12 mouse cellular contexts compared by ENCODE assay signal in the genomic region with DNA sequence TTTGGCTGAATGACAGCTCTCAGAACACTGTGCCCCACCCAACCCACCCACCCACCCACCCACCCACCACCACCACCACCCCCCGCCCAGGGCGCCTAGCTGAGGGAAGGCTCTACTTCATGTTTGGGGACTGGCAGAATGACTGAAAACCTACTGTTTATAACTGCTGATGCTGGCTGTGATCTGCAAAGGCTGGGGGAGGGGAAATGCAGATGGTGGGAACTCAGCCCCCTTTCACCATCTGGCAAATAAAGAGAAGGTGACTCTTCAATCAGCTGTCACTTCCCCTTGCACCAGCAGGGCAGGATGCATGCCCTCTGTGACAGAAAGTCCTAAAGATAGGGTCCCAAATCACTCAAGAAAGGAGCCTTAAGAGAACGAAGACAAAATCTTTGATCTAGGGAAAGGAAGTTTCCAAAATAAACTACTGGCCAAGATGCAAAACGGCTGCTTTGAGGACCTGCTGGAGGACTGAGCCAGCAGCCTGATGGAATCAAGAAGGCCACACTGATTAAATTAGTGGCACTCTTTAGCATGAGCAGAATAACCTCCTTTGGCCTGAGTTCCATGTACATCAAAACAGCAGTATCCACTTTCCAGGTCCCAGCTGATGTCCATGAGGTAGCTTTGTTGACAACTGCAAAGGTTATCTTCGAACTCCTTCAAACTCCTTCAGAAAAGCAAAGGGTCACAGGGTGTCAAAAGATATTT.
DNase-seq lines count a peak whose midpoint lies in the region; ATAC-seq lines count a peak whose summit lies in the region.
"Had no signal": no experiment of that assay in that cellular context is flagged by ENCODE, and none has a peak within 500 bp of the region (broad histone marks: within the 10 kb centered on the region; RNA-seq: fewer than 3 reads in every experiment).

No protein-coding gene starts in this region.

- ATAC-seq in forebrain, embryonic 14.5 days = peak; percentile 54; the same call in 1 of the 2 replicates

- H3K4me1 ChIP-seq in forebrain, embryonic 14.5 days (ENCODE audit: control insufficient read depth, insufficient read depth, low read length) = peaks cover 17% of the 10 kb centered on the region

- H3K27me3 ChIP-seq in forebrain, embryonic 14.5 days (replicated peaks; ENCODE audit: control insufficient read depth, insufficient read depth, low read length) = no peaks in the 10 kb centered on the region
- H3K27me3 ChIP-seq: embryonic facial prominence, embryonic 12.5 days had no signal

- no peak overlapping the region for H3K4me3 ChIP-seq in forebrain, embryonic 14.5 days (ENCODE audit: low read depth, low read length)
- H3K4me3 ChIP-seq: embryonic facial prominence, embryonic 12.5 days; gastrocnemius, adult 2 months had no signal

- peak; percentile 62 to 71 for DNase-seq in cerebellum, postnatal 10 days
- no peak for DNase-seq in cerebellum, adult 8-10 months
- DNase-seq in left cerebral cortex, postnatal 4 days = peak; percentile 51
- no peak for DNase-seq in left cerebral cortex, postnatal 10 days (ENCODE audit: extremely low spot score in 1 of 2, low spot score in 2 of 2)
- peak; percentile 59 for DNase-seq in forebrain, embryonic 14.5 days (ENCODE audit: low spot score)
- peak; percentile 8 for DNase-seq in lung, postnatal 36 days
- DNase-seq in urinary bladder, postnatal 36 days (ENCODE audit: low spot score in 2 of 2) = no peak
- DNase-seq in ovary, postnatal 36 days (ENCODE audit: low spot score) = no peak
- DNase-seq: gastrocnemius, adult 2 months; kidney, adult 9 months had no signal

- H3K27ac ChIP-seq in forebrain, embryonic 14.5 days (ENCODE audit: low read depth, low read length) = no peak overlapping the region
- H3K27ac ChIP-seq: embryonic facial prominence, embryonic 12.5 days; gastrocnemius, adult 2 months had no signal

- H3K9me3 ChIP-seq in forebrain, embryonic 14.5 days (replicated peaks; ENCODE audit: control insufficient read depth, low read length) = no peaks in the 10 kb centered on the region
- H3K9me3 ChIP-seq: embryonic facial prominence, embryonic 12.5 days; G1E had no signal

- WGBS in forebrain, embryonic 14.5 days = 66% methylated on average over 5 of the region's 5 CpGs

- no peak overlapping the region for H3K4me2 ChIP-seq in forebrain, embryonic 14.5 days (ENCODE audit: low read length)
- H3K4me2 ChIP-seq: embryonic facial prominence, embryonic 12.5 days had no signal

- no peak overlapping the region for H3K9ac ChIP-seq in forebrain, embryonic 14.5 days (ENCODE audit: low read length)
- H3K9ac ChIP-seq: embryonic facial prominence, embryonic 12.5 days had no signal

- no peaks in the 10 kb centered on the region for H3K36me3 ChIP-seq in forebrain, embryonic 14.5 days (ENCODE audit: control insufficient read depth, insufficient read depth, low read length)
- H3K36me3 ChIP-seq: embryonic facial prominence, embryonic 12.5 days; G1E had no signal

- intact Hi-C loops in left cerebral cortex, postnatal 4 days (cut with DNase I) = no loop called here
- intact Hi-C loops in left cerebral cortex, postnatal 10 days (cut with DNase I) = no loop called here

Comparison
In these comparisons a context has a peak if more than half of its experiments do, and no peak if none do; other contexts are left out.
1. DNase-seq: peak in cerebellum, postnatal 10 days (2 of 2), left cerebral cortex, postnatal 4 days (single experiment), forebrain, embryonic 14.5 days (single experiment) and lung, postnatal 36 days (single experiment); none in cerebellum, adult 8-10 months (single experiment), left cerebral cortex, postnatal 10 days (0 of 2), urinary bladder, postnatal 36 days (0 of 2) and ovary, postnatal 36 days (single experiment).